Mouse (Mus musculus) lung, postnatal 0 days (tissue): ENCODE results near the gene Cnga1. TPM values are rescaled to one million over a fixed set of nuclear protein-coding genes. Genes with fewer than 3 reads are reported as not detected.

Source experiments
- ATAC-seq: fragments of 200-750 bp; cut with Nextera tagmentation; 2 replicates; pipeline ENCODE4 v1.8.0; 2017; ENCODE audit warnings: moderate library complexity
- DNase-seq: peaks from one replicate; pipeline ENCODE4 v3.0.0-alpha.2; 2016; ENCODE audit warnings: low spot score
- H3K27ac ChIP-seq: fragments of 300-500 bp; sonication (generic); 2 replicates; pipeline ENCODE4 v1.5.1; 2014; ENCODE audit warnings: antibody characterized with exemption, mild to moderate bottlenecking, low read length, mixed read lengths
- H3K27me3 ChIP-seq: fragments of 300-500 bp; sonication (generic); replicated peaks from 2 replicates; pipeline ENCODE4 v1.6.1; 2014; ENCODE audit warnings: low read length, mixed read lengths; ENCODE audit not compliant: insufficient read depth
- H3K36me3 ChIP-seq: fragments of 300-500 bp; sonication (generic); 2 replicates; pipeline ENCODE4 v1.6.1; 2014; ENCODE audit warnings: low read length, mixed read lengths; ENCODE audit not compliant: insufficient read depth
- H3K4me1 ChIP-seq: fragments of 300-500 bp; sonication (generic); 2 replicates; pipeline ENCODE4 v1.6.1; 2014; ENCODE audit warnings: antibody characterized with exemption, low read depth, low read length, mixed read lengths; ENCODE audit not compliant: insufficient read depth
- H3K4me2 ChIP-seq: fragments of 300-500 bp; sonication (generic); replicated peaks from 2 replicates; pipeline ENCODE4 v1.6.1; 2014; ENCODE audit warnings: low read depth, mild to moderate bottlenecking, low read length, moderate library complexity, mixed read lengths
- H3K4me3 ChIP-seq: fragments of 300-500 bp; sonication (generic); 2 replicates; pipeline ENCODE4 v1.5.1; 2014; ENCODE audit warnings: low read depth, low read length
- H3K9ac ChIP-seq: fragments of 300-500 bp; sonication (generic); replicated peaks from 2 replicates; pipeline ENCODE4 v1.6.1; 2014; ENCODE audit warnings: low read depth, mild to moderate bottlenecking
- H3K9me3 ChIP-seq: fragments of 300-500 bp; sonication (generic); 2 replicates; pipeline ENCODE4 v1.6.1; 2016; ENCODE audit warnings: low read length, mixed read lengths
- CTCF ChIP-seq: IDR thresholded peaks from 2 replicates; pipeline ENCODE4 v1.5.1; 2016; ENCODE audit warnings: antibody characterized with exemption, mild to moderate bottlenecking
- EP300 ChIP-seq: IDR thresholded peaks from 2 replicates; pipeline ENCODE4 v1.6.1; 2016; ENCODE audit warnings: antibody characterized with exemption, mild to moderate bottlenecking, control low read depth
- WGBS: fragments of 180-500 bp; shearing (Covaris S2); extraction: QIAGEN DNeasy Blood & Tissue Kit; methylation state at CpG from one replicate; pipeline ENCODE4 v1.1.7; 2014; 5-methylcytosine and 5-hydroxymethylcytosine counted together
- polyA plus RNA-seq: library from polyadenylated mRNA; unstranded; fragments of >200 nt; fragmentation: Nextera tagmentation; extraction: Ambion mirVana; gene quantifications from 2 replicates; pipeline ENCODE4 v1.2.1, GENCODE M21; 2015

The Cnga1 gene
- polyA plus RNA-seq, result 0.05 TPM in 1 of 2 replicates, not detected in the other

DNA sequence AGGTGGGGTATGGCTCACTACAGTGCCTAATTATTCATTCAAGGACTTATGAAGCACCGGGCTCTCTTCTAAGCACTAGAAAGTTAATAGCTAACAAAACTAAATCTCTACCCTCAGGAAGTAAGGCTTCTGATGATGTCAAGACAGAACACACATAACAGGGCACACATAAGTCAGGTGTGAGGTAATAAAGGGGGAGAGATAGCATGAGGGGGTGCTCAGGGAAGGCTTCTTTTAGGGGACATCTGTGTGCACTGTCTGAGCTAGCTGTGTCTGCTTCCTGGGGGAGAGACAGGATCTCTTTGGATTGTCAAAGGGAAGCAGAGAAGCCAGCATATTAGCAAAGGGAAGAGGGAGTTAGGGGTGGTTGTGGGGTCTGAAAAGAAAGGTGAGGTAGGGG, at the start of gene Cnga1:
TSS of gene Cnga1 (minus strand) at position 101 of the 400 bp plus-strand sequence.
- Histone ChIP-seq H3K4me3 (no peak within 1 kb of the TSS), H3K27me3 (no peaks in the 10 kb centered on the region), H3K36me3 (no peaks in the 10 kb centered on the region), H3K4me1 (no peaks in the 10 kb centered on the region), H3K4me2 (no peak within 1 kb of the TSS), H3K27ac (no peak within 1 kb of the TSS), H3K9me3 (no peaks in the 10 kb centered on the region), H3K9ac (no peak within 1 kb of the TSS)
- DNase-seq, result peak; percentile 71
- peak; percentile 19 for ATAC-seq
- TF ChIP-seq EP300 (no peak), CTCF (no peak)
- WGBS, result 47% methylated on average over 1 of the region's 1 CpGs

GRCm38 (mm10) chr5:72690516-72690915, 46.4 kb upstream of the Cnga1 start:
- Histone ChIP-seq H3K9me3 (no peaks in the 10 kb centered on the region), H3K27me3 (no peaks in the 10 kb centered on the region), H3K4me1 (no peaks in the 10 kb centered on the region), H3K4me2 (no peak overlapping the region), H3K9ac (no peak overlapping the region), H3K27ac (no peak overlapping the region), H3K4me3 (no peak overlapping the region), H3K36me3 (no peaks in the 10 kb centered on the region)
- ATAC-seq (no peak), DNase-seq (no peak)
- TF ChIP-seq EP300 (no peak), CTCF (no peak)
- 89% methylated on average over 5 of the region's 5 CpGs for whole genome bisulfite sequencing

GRCm38 (mm10) chr5:72689556-72689955, 45.5 kb upstream of the Cnga1 start:
- no peak for DNase-seq
- TF ChIP-seq CTCF (no peak), EP300 (no peak)
- no peak for ATAC-seq
- no peaks in the 10 kb centered on the region for H3K9me3 ChIP-seq
- no peak overlapping the region for H3K9ac ChIP-seq
- no peak overlapping the region for H3K4me3 ChIP-seq
- no peak overlapping the region for H3K27ac ChIP-seq
- no peak overlapping the region for H3K4me2 ChIP-seq
- H3K27me3 ChIP-seq, result no peaks in the 10 kb centered on the region
- 89% methylated on average over 7 of the region's 7 CpGs for WGBS
- no peaks in the 10 kb centered on the region for H3K36me3 ChIP-seq
- H3K4me1 ChIP-seq, result no peaks in the 10 kb centered on the region

DNA sequence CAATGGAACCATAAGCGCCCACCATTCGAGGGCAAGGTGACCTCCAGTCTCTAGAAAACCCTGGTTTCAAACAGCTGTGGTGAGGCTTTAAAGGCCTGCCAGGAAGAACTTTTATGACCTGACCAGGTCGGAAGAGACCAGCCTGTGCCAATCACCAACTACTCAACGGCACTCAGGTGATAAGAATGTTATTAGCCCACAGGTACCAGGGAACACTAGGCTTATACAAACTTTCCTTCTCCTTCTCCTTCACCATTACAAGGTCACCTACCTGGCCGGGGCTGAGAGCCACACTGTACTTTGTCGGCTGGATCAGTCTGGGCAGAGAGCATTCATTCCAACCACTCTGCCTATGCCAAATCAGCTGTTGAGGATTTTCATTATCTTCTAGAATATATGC, 37.4 kb upstream of the Cnga1 start:
- no peaks in the 10 kb centered on the region for H3K36me3 ChIP-seq
- peak; percentile 84 for ATAC-seq

GRCm38 (mm10) chr5:72674994-72675542, 31.0 kb upstream of the Cnga1 start:
- no peaks in the 10 kb centered on the region for H3K9me3 ChIP-seq
- H3K9ac ChIP-seq, result no peak overlapping the region
- peak overlapping the region; percentile 47; the same call in 1 of the 2 replicates for H3K27ac ChIP-seq
- no peak overlapping the region for H3K4me2 ChIP-seq
- no peak for TF ChIP-seq CTCF
- peak; percentile 71 for TF ChIP-seq EP300
- peak; percentile 93 for ATAC-seq
- peak; percentile 85 for DNase-seq
- H3K4me3 ChIP-seq, result no peak overlapping the region
- no peaks in the 10 kb centered on the region for H3K4me1 ChIP-seq
- H3K36me3 ChIP-seq, result no peaks in the 10 kb centered on the region
- WGBS, result 47% methylated on average over 9 of the region's 9 CpGs
- H3K27me3 ChIP-seq, result no peaks in the 10 kb centered on the region

More for the DNA sequence above, 37.4 kb upstream of the Cnga1 start:
- Histone ChIP-seq H3K4me3 (no peak overlapping the region), H3K9me3 (no peaks in the 10 kb centered on the region), H3K9ac (no peak overlapping the region), H3K4me1 (no peaks in the 10 kb centered on the region), H3K27me3 (no peaks in the 10 kb centered on the region), H3K27ac (peak overlapping the region; percentile 68), H3K4me2 (no peak overlapping the region)
- TF ChIP-seq CTCF (no peak), EP300 (no peak)
- DNase-seq, result peak; percentile 69
- 54% methylated on average over 6 of the region's 6 CpGs for WGBS

DNA sequence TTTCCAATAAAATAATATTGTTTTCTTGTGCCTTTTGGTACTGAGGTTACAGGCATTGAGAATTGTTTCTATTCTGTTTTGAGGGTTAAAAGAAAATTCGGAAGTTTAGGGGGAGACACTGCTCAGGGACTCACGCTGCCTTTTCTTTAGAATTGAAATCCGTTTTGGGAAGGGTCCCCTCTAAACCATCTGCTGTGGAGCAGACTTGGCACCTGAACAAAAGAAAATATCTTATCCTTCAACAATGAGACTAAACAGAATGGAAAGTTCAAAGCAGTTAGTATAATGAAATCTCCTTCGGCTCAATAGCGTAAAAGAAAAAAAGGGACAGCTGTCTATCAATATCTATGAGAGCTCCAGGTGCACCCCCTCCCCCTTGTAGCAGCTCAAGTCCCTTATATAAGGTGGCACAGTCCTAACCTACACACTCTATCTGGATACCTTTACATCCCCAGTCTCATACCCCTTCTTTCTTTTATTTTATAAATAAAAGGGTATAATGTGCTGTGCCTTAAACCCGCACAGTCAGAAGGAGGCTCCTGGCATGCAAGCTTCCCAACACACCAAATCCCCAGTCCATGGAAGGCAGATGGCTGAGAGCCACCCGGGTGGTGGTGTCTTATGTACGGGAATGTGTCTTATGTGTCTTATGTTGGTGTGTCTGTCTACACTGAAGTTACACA, 27.1 kb upstream of the Cnga1 start:
- H3K9ac ChIP-seq, result no peak overlapping the region
- no peaks in the 10 kb centered on the region for H3K27me3 ChIP-seq
- WGBS, result 69% methylated on average over 8 of the region's 8 CpGs
- H3K4me1 ChIP-seq, result no peaks in the 10 kb centered on the region
- H3K36me3 ChIP-seq, result no peaks in the 10 kb centered on the region
- DNase-seq (no peak), ATAC-seq (no peak)
- no peaks in the 10 kb centered on the region for H3K9me3 ChIP-seq
- no peak overlapping the region for H3K4me2 ChIP-seq
- H3K4me3 ChIP-seq, result no peak overlapping the region
- H3K27ac ChIP-seq, result no peak overlapping the region
- TF ChIP-seq CTCF (no peak), EP300 (no peak)
